Mouse (Mus musculus): ENCODE data around the gene Cuedc2. TPM values are rescaled to one million over a fixed set of nuclear protein-coding genes. Genes with fewer than 3 reads are reported as not detected.

Gene Cuedc2
- polyA plus RNA-seq, 1 experiment from 2014 or later, result 351 TPM

DNA sequence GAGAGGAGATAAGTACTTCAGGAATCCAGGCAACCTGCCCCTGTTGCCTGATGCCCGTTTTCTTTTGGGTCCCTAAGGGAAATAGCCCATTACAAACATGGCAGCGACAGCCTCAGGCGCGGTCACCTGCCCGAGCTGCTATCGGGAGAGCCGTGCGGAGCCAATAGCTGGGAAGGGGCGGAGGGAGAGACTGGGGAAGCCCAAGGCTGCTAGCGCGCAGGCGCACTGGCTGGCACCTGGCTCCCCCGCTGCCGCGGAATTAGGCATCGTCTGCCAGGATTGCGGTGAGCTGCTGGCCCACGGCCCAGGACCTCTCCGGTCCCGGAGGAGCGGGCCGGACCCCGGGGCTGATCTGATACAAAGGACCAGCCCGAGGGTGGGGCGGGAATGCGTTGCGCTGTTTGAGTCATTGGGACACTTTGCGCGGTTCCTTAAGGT is 18.2 kb upstream of the Cuedc2 start:
- Histone ChIP-seq H3K9me3 (no peaks in the 10 kb centered on the region), H3K36me3 (no peaks in the 10 kb centered on the region), H3K4me1 (peaks cover 9% of the 10 kb centered on the region), H3K27ac (replicated peaks) (no peak overlapping the region), H3K9ac (replicated peaks) (peak overlapping the region; percentile 62), H3K4me3 (peak overlapping the region; percentile 54), H3K27me3 (no peaks in the 10 kb centered on the region), H3K4me2 (replicated peaks) (peak overlapping the region; percentile 67)
- under 1% methylated on average over 29 of the region's 29 CpGs for WGBS
- ATAC-seq (replicated peaks), result peak; percentile 95

DNA sequence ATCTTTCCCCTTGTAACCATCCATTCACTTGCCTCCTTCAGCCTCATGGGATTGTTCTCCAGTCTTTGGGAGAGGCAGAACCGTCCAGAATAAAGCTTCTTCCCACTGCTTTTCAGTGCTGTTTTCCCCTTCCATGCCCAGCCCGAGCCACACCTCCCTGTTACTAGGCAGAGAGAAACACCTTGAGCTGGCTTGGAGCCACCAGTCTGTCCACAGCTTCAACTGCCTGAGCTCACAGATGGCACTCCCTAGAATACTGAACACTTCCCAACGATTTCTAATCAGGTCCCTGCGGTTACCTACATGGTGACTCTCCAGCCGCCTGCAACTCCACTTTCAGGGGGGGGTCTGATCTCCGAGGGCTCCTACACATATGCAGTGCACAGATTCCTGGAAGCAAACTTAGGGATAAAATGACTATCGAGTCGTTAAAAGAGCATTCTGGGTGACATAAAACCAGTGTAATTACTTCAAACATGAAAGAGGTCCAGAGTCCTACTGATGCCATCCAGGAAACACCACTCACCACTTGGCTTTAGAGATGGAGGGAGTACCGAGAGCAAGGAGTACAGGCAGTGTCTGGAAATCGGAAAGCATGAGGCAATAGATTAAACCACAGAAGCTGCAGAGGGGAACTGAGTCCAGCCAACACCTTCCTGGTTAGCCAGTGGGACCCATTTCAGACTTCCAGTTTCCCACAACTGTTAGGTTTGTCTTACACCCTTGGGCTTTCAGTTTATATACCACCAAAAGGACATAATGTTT is 11.8 kb upstream of the Cuedc2 start, which contains the start of gene 2310034G01Rik:
TSS of gene 2310034G01Rik (minus strand) at position 135 of the 765 bp plus-strand sequence.
- ATAC-seq (replicated peaks), result no peak
- Histone ChIP-seq H3K27ac (replicated peaks) (peak within 1 kb of the TSS; percentile 93), H3K4me2 (replicated peaks) (peak within 1 kb of the TSS; percentile 90), H3K36me3 (no peaks in the 10 kb centered on the region), H3K4me1 (peaks cover 19% of the 10 kb centered on the region), H3K27me3 (0 out of 2 replicates have a peak, but pooled peaks cover 7% of the 10 kb centered on the region), H3K9me3 (no peaks in the 10 kb centered on the region), H3K9ac (replicated peaks) (peak within 1 kb of the TSS; percentile 92), H3K4me3 (peak within 1 kb of the TSS; percentile 75)
- 50% methylated on average over 10 of the region's 10 CpGs for WGBS

DNA sequence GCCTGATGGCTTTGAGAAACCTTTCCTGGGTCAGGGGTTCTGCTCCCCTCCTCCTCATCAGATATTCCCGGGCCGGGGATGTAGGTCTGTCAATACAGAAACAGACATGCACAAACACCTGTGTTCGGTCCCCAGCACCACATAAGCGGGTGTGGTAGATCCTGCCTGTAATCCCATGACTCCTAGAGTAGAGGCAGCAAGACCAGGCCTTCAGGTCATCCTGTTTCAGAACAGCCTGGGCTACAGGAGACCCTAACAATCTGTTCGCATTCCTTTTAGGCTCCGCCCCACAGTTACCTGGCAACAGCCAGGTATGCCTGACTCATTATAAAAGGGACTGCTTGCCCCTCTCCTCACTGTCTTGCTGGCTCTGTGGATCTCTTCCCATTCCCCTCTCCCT is 11.0 kb upstream of the Cuedc2 start:
- peaks cover 22% of the 10 kb centered on the region for H3K4me1 ChIP-seq
- no peaks in the 10 kb centered on the region for H3K36me3 ChIP-seq
- peak overlapping the region; percentile 92 for H3K9ac ChIP-seq (replicated peaks)
- no peaks in the 10 kb centered on the region for H3K9me3 ChIP-seq
- ATAC-seq (replicated peaks), result peak; percentile 20; the same call in 1 of the 2 replicates
- H3K27me3 ChIP-seq, result 0 out of 2 replicates have a peak, but pooled peaks cover 7% of the 10 kb centered on the region
- H3K4me3 ChIP-seq, result peak overlapping the region; percentile 75
- WGBS, result 28% methylated on average over 6 of the region's 6 CpGs
- peak overlapping the region; percentile 93; the same call in 1 of the 2 replicates for H3K27ac ChIP-seq (replicated peaks)
- peak overlapping the region; percentile 90 for H3K4me2 ChIP-seq (replicated peaks)

DNA sequence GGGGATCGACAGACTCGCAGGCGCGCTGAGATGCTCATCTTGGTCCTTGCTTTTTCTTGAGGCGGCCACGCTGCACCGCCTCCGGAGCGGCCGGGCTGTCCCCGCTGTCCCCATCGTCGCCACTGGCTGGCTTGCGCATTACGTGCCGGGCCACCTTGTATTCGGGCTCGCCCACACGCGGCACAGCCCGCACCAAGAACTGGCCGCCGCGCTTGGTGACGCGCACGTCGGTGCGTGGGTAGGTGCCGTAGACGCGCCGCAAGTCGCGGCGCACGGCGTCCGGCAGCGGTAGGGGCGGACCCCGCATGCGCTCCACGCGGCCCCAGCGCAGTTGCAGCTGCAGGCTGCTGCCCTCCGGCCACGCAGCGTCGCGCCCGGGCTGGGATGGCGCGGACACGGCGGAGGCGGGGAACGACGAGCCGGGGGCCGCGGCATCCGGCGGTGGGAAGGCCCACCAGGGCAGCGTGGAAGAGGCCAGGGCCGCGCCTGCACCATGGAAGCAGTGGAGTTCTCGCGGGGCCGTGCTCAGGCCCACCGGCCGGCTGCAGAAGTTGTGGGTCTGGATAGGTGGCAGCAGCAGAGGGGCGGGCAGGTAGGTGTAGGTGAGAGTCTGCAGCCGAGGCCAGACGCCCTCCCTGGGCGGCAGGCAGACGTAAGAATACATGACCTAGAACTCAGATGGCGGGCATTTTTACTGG is 10.4 kb upstream of the Cuedc2 start:
- whole genome bisulfite sequencing, result under 1% methylated on average over 78 of the region's 78 CpGs
- H3K9ac ChIP-seq (replicated peaks), result peak overlapping the region; percentile 92

DNA sequence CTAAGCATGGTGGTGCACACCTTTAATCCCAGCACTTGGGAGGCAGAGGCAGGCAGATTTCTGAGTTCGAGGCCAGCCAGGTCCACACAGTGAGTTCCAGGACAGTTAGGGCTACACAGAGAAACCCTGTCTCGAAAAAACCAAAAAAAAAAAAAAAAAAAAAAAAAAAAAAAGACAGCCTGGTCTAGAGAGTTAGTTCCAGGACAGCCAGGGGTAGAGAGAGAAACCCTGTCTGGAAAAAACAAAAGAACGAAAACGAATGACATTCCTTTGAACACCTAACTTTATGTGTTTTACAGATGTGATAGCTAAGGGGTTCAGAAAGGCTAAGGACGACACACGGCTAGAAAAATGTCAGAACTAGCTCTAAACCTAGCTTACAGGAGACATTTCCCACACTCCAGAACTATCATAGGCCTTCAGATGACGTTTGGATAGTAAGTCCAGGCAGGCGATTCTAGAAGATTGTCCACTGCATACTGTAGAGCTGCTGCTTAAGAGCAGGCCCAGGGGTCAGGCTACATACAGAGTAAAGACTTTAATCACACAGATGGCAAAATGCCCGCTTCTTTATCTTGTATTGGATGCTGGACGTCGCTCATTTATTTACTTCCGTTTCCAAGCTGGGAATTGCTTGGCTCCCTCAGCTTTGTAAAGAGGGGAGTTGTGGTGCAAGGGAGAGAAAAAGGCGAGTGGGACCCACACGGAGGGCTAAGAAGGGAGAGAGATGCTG is 9.6 kb upstream of the Cuedc2 start:
- 28% methylated on average over 14 of the region's 14 CpGs for WGBS
- Histone ChIP-seq H3K36me3 (no peaks in the 10 kb centered on the region), H3K4me1 (peaks cover 24% of the 10 kb centered on the region), H3K9me3 (no peaks in the 10 kb centered on the region), H3K9ac (replicated peaks) (peak overlapping the region; percentile 92), H3K27ac (replicated peaks) (peak overlapping the region; percentile 93), H3K4me2 (replicated peaks) (peak overlapping the region; percentile 90), H3K27me3 (0 out of 2 replicates have a peak, but pooled peaks cover 7% of the 10 kb centered on the region), H3K4me3 (peak overlapping the region; percentile 75)
- ATAC-seq (replicated peaks), result no peak

More for the DNA sequence above, 10.4 kb upstream of the Cuedc2 start:
- Histone ChIP-seq H3K9me3 (no peaks in the 10 kb centered on the region), H3K36me3 (no peaks in the 10 kb centered on the region), H3K4me2 (replicated peaks) (peak overlapping the region; percentile 90), H3K4me1 (peaks cover 24% of the 10 kb centered on the region), H3K27me3 (0 out of 2 replicates have a peak, but pooled peaks cover 7% of the 10 kb centered on the region), H3K27ac (replicated peaks) (peak overlapping the region; percentile 93), H3K4me3 (peak overlapping the region; percentile 75)
- peak; percentile 94 for ATAC-seq (replicated peaks)

DNA sequence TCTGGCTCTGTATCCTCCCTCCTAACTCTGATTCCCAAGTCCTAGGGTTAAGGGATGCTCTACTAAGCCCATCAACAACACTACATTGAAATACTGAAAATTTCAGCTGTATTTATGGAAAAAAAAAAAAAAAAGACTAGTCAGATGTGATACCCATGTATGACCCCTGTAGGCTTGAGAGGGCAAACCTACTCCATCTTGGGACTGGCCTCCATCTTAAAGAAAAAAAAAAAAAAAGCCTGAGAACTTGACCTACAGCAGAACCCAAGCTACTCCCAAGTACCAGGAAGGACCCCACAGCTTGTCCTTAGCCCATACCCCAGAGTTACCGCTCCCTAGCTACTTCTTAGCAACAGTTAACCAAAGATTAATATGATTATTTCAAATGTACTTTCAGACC is 8.6 kb upstream of the Cuedc2 start:
- Histone ChIP-seq H3K4me1 (peaks cover 24% of the 10 kb centered on the region), H3K27me3 (0 out of 2 replicates have a peak, but pooled peaks cover 7% of the 10 kb centered on the region), H3K9ac (replicated peaks) (no peak overlapping the region), H3K27ac (replicated peaks) (no peak overlapping the region), H3K36me3 (no peaks in the 10 kb centered on the region), H3K4me3 (no peak overlapping the region), H3K4me2 (replicated peaks) (no peak overlapping the region), H3K9me3 (no peaks in the 10 kb centered on the region)
- WGBS, result 95% methylated on average over 1 of the region's 1 CpGs
- no peak for ATAC-seq (replicated peaks)

DNA sequence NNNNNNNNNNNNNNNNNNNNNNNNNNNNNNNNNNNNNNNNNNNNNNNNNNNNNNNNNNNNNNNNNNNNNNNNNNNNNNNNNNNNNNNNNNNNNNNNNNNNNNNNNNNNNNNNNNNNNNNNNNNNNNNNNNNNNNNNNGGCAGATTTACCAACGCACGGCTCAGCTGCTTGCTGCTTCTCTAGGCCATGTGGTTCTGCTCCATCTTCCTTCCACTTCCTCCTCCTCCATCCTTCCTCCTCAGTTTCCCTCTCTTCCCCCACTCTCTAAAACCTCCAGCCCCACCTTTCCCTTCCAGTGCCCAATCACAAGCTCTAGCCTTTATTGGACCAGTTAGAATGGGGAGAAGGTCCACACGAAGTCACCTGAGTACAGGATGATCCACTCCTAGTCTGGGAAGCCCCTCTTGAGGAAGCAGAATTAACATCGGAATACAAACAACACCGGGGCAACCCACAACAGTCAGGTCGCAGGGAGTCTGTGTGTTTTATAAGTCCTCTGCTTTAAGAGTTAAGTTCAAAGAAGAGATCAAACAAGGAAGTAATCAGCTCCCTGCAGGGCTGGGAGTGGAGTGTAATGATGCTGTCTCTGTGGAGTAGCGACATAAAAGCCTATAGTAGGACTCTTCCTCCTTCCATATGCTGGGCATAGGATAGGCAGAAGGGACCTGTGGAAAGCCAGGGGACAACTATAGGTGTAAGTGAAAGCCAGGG is 6.4 kb upstream of the Cuedc2 start:
- ATAC-seq (replicated peaks), result no peak
- Histone ChIP-seq H3K27me3 (0 out of 2 replicates have a peak, but pooled peaks cover 4% of the 10 kb centered on the region), H3K36me3 (no peaks in the 10 kb centered on the region)

DNA sequence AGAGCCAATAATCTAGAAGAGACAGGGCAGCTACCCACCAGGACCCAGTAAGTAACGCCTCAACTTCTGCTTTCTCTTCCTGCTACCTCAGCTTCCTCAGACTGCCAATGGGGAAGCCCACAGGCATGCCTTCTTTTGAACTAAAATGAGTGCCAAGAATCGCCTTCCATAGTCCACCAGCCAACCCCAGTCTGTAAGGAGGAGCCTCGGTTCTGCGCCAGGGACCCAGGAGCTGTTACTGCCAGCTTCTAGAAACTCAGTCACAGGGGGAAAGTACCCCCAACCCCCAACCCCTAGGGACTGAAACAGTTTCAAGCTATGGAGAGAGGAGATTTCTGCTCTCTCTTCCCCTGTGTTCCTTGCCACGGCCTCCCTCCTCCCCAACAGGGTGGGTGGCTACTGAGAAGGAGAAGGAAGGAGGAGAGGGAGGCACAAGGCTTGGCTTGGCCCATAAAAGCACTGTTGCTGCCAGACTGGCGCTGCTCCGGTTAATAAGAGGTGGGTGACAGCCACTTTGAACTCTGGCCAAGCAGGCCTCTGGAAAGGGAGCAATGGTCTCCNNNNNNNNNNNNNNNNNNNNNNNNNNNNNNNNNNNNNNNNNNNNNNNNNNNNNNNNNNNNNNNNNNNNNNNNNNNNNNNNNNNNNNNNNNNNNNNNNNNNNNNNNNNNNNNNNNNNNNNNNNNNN is 927 bp upstream of the Cuedc2 start:
- H3K4me1 ChIP-seq, result peaks cover 29% of the 10 kb centered on the region
- H3K4me2 ChIP-seq (replicated peaks), result peak overlapping the region; percentile 82
- no peaks in the 10 kb centered on the region for H3K36me3 ChIP-seq
- no peaks in the 10 kb centered on the region for H3K9me3 ChIP-seq
- H3K27me3 ChIP-seq, result no peaks in the 10 kb centered on the region
- peak overlapping the region; percentile 67 for H3K27ac ChIP-seq (replicated peaks)
- peak overlapping the region; percentile 56 for H3K4me3 ChIP-seq
- peak; percentile 36 for ATAC-seq (replicated peaks)
- H3K9ac ChIP-seq (replicated peaks), result 0 out of 2 replicates have a peak overlapping the region, but pooled peaks have one; percentile 20
- 47% methylated on average over 7 of the region's 7 CpGs for WGBS

More for the DNA sequence above, 6.4 kb upstream of the Cuedc2 start:
- H3K4me2 ChIP-seq (replicated peaks), result no peak overlapping the region
- H3K9ac ChIP-seq (replicated peaks), result no peak overlapping the region
- peaks cover 20% of the 10 kb centered on the region for H3K4me1 ChIP-seq
- WGBS, result 24% methylated on average over 7 of the region's 7 CpGs
- no peaks in the 10 kb centered on the region for H3K9me3 ChIP-seq
- H3K27ac ChIP-seq (replicated peaks), result no peak overlapping the region
- H3K4me3 ChIP-seq, result no peak overlapping the region

DNA sequence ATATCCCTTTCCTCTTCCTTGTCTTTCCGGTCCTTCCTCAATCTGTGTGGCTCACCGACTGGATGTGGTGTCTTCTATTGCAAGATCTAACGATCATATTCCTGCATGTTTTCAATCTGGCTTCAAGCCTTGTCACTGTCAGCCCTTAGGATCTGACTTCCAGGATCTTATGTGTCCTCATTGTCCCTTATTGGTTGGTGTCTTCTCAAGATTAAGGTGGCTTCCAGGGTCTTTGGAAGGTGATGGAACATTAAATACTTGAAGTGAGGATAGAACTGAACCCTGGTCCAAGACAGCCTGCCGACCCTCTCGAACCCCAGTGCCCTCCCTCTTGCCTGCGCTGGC is 412 bp upstream of the Cuedc2 start:
- no peaks in the 10 kb centered on the region for H3K27me3 ChIP-seq
- H3K4me3 ChIP-seq, result peak overlapping the region; percentile 56
- peak overlapping the region; percentile 20; the same call in 1 of the 2 replicates for H3K9ac ChIP-seq (replicated peaks)
- WGBS, result 48% methylated on average over 6 of the region's 6 CpGs
- no peaks in the 10 kb centered on the region for H3K9me3 ChIP-seq
- H3K36me3 ChIP-seq, result no peaks in the 10 kb centered on the region
- peaks cover 29% of the 10 kb centered on the region for H3K4me1 ChIP-seq
- ATAC-seq (replicated peaks), result no peak; the same call in 1 of the 2 replicates
- H3K27ac ChIP-seq (replicated peaks), result peak overlapping the region; percentile 67
- peak overlapping the region; percentile 82 for H3K4me2 ChIP-seq (replicated peaks)

DNA sequence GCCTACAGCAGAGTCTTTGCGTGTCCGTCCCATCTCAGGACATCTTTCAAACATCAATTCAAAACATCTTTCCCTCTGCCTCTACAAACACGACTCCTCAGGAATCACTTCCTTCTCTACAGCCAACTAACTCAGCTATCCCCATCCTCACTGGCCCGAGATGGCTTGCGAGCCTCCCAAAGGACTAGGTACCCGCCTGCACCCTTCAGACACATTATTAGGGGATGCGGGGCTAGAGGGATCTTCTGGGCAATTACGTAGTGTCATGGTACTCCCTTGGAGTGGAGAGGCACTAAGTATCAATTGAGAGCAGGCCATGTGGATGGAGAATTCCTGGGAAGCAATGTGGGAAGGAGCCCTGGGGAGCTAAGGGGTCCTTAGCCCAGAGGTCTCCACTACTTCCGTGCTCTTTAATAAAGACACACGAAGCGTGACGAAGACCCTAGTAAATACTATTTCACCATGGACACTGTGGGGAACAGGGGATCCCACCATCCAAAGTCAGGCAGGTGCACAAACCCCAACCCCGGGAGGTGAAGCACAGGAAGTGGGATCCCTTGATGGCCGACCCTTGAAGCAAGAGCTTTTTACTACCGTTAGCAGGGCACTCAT is 677 bp downstream of the Cuedc2 start:
- no peaks in the 10 kb centered on the region for H3K27me3 ChIP-seq
- no peaks in the 10 kb centered on the region for H3K36me3 ChIP-seq
- ATAC-seq (replicated peaks), result no peak; the same call in 1 of the 2 replicates
- H3K27ac ChIP-seq (replicated peaks), result peak overlapping the region; percentile 67
- peak overlapping the region; percentile 56 for H3K4me3 ChIP-seq
- no peaks in the 10 kb centered on the region for H3K9me3 ChIP-seq
- WGBS, result 28% methylated on average over 15 of the region's 15 CpGs
- H3K4me1 ChIP-seq, result peaks cover 29% of the 10 kb centered on the region
- H3K4me2 ChIP-seq (replicated peaks), result peak overlapping the region; percentile 82
- peak overlapping the region; percentile 81 for H3K9ac ChIP-seq (replicated peaks)
